Mouse (Mus musculus): ENCODE measurements at regions not wholly inside any gene's neighbourhood (a gene's known extent, or its start where the extent isn't known, plus 50 kb on each side); places are given as distances from the start of the nearest gene placed in this dataset.

DNA sequence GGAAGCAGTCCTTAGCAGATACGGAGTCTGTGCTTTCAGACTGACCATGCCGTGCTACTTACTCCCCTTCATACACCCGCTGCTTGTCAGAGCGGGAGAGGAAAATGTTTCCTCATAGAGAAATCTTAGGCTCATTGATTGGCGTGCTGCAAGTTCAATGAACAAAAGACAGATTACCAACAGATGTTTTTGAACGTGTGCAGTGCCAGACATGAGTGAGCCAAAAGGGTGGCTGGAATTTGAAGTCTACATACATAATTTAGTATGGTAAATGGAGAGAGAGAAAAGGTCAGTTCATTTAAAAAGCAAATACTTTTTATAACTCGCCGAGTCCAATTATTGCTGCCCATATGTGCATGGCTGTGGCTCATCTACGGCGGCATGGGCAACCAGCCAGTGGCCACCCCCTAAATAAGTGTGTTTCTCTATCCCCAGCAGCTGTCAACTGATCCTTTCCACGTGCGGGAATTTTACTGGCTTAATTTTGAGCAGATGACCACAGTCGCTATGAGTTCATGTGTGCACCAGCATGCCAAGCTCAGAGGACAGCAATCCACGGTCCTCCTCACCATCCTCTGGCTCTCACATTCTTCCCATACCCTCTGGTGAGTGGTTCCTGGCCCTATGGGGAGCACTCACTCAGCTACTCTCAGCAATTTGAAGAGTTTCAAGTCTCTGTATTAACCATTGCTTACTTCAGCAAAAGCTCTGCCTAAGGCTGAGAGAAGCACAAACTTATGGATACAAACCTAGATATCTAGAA, 80.3 kb downstream of the Npy1r start:
- DNase-seq (peak; percentile 45), ATAC-seq (ENCODE audit: low FRiP score, low TSS enrichment) (peak; percentile 80; the same call in 1 of the 2 replicates)
- H3K4me2 ChIP-seq (ENCODE audit: low read length) = peak overlapping the region; percentile 30
- no peaks in the 10 kb centered on the region for H3K4me1 ChIP-seq (ENCODE audit: control insufficient read depth, insufficient read depth, low read length)
- H3K9ac ChIP-seq (replicated peaks; ENCODE audit: low read length) = no peak overlapping the region
- no peaks in the 10 kb centered on the region for H3K27me3 ChIP-seq (ENCODE audit: control insufficient read depth, insufficient read depth, low read length)
- no peak overlapping the region for H3K4me3 ChIP-seq (replicated peaks; ENCODE audit: low read depth, low read length)
- H3K27ac ChIP-seq (replicated peaks; ENCODE audit: low read depth, low read length) = no peak overlapping the region
- 34% methylated on average over 14 of the region's 14 CpGs for WGBS
- H3K36me3 ChIP-seq (ENCODE audit: control insufficient read depth, insufficient read depth, low read length) = no peaks in the 10 kb centered on the region
- no peaks in the 10 kb centered on the region for H3K9me3 ChIP-seq (ENCODE audit: control insufficient read depth, low read length)

DNA sequence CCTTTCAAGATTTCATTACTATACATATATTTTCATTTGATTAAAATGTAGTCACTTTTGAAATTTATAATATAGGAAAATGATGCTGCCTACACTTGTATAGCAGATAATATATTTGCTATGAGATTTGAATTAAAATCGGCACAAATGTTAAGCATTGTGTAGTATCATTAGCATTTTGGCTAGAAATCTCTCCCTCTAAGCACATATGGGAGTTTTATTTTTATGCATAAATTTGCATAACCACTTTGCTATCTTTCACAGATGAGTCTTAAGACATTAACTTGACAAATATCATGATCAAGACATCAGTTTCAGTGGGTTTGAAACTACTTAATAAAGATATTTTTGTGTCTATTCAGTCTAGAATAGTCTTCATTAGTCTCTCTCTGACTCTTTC, 80.4 kb upstream of the Naf1 start:
- Histone ChIP-seq H3K4me1 (ENCODE audit: control insufficient read depth, insufficient read depth, low read length) (no peaks in the 10 kb centered on the region), H3K4me3 (replicated peaks; ENCODE audit: low read depth, low read length) (no peak overlapping the region), H3K27me3 (ENCODE audit: control insufficient read depth, insufficient read depth, low read length) (no peaks in the 10 kb centered on the region), H3K36me3 (ENCODE audit: control insufficient read depth, insufficient read depth, low read length) (no peaks in the 10 kb centered on the region), H3K9me3 (ENCODE audit: control insufficient read depth, low read length) (no peaks in the 10 kb centered on the region), H3K4me2 (ENCODE audit: low read length) (no peak overlapping the region), H3K9ac (replicated peaks; ENCODE audit: low read length) (no peak overlapping the region), H3K27ac (replicated peaks; ENCODE audit: low read depth, low read length) (no peak overlapping the region)
- ATAC-seq (ENCODE audit: low FRiP score, low TSS enrichment) (no peak), DNase-seq (no peak)
- 87% methylated on average over 1 of the region's 1 CpGs for WGBS

DNA sequence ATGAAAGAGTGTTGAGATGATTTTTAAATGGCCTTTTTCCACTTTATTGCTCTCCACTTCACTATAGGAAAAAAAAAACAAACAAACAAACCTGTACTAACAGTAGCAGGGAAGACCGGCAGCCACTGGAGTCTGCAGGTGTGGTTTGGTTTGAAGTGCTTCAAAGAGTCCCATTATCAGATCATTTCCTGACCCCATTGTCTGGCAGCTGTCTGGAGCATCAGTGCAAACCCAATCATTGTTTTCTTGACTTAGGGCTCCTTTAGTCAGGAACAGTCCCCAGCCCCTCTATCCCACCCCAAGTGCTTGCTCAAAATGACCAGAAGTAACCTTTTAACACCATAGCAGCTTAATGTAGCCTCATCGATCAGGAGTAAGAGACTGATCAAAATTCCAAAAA, 77.4 kb upstream of the Naf1 start:
- Histone ChIP-seq H3K4me1 (ENCODE audit: control insufficient read depth, insufficient read depth, low read length) (no peaks in the 10 kb centered on the region), H3K4me3 (replicated peaks; ENCODE audit: low read depth, low read length) (no peak overlapping the region), H3K27ac (replicated peaks; ENCODE audit: low read depth, low read length) (no peak overlapping the region), H3K4me2 (ENCODE audit: low read length) (no peak overlapping the region), H3K27me3 (ENCODE audit: control insufficient read depth, insufficient read depth, low read length) (no peaks in the 10 kb centered on the region), H3K9ac (replicated peaks; ENCODE audit: low read length) (no peak overlapping the region), H3K36me3 (ENCODE audit: control insufficient read depth, insufficient read depth, low read length) (no peaks in the 10 kb centered on the region), H3K9me3 (ENCODE audit: control insufficient read depth, low read length) (no peaks in the 10 kb centered on the region)
- ATAC-seq (ENCODE audit: low FRiP score, low TSS enrichment) (no peak), DNase-seq (no peak)
- 61% methylated on average over 2 of the region's 2 CpGs for WGBS

DNA sequence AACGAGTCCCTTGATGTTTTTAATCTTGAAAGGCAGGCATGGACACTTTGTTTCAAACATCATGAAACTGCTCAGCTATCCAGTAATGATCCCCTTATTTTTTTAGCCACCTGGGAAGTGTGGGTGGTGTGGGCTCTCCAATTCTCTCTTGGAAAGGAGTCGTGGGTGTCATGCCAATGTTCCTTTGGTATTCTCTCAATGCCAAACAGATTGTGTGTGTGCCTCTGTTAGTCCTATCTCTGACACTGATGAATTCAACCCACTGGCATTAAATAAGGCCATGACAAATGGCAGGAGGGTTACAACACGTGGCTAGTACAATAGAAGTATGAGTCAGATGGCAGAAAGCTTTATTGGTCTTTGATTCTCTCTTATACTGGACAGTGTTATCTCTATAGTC, 74.0 kb upstream of the Naf1 start:
- ATAC-seq (ENCODE audit: low FRiP score, low TSS enrichment) = no peak
- Histone ChIP-seq H3K27ac (replicated peaks; ENCODE audit: low read depth, low read length) (no peak overlapping the region), H3K4me1 (ENCODE audit: control insufficient read depth, insufficient read depth, low read length) (no peaks in the 10 kb centered on the region), H3K4me2 (ENCODE audit: low read length) (no peak overlapping the region), H3K9me3 (ENCODE audit: control insufficient read depth, low read length) (no peaks in the 10 kb centered on the region), H3K9ac (replicated peaks; ENCODE audit: low read length) (no peak overlapping the region), H3K4me3 (replicated peaks; ENCODE audit: low read depth, low read length) (no peak overlapping the region), H3K36me3 (ENCODE audit: control insufficient read depth, insufficient read depth, low read length) (no peaks in the 10 kb centered on the region), H3K27me3 (ENCODE audit: control insufficient read depth, insufficient read depth, low read length) (no peaks in the 10 kb centered on the region)
- 59% methylated on average over 3 of the region's 3 CpGs for WGBS
- DNase-seq = no peak
